Mouse (Mus musculus) liver (tissue): Measurements from ENCODE around the gene Mea1.

Experiments
- DNase-seq: peaks from one replicate; pipeline ENCODE4 v3.0.0-alpha.2; 2020; ENCODE audit warnings: mixed read lengths

Gene Mea1

GRCm38 (mm10) chr17:46706375-46707089, 27.9 kb downstream of the Mea1 start:
- no peak for DNase-seq

GRCm38 (mm10) chr17:46710959-46711597, 32.5 kb downstream of the Mea1 start, which contains the start of gene Pex6:
Gene Pex6, plus strand, starts transcription at chr17:46711463.
- DNase-seq: peak; percentile 90

DNA sequence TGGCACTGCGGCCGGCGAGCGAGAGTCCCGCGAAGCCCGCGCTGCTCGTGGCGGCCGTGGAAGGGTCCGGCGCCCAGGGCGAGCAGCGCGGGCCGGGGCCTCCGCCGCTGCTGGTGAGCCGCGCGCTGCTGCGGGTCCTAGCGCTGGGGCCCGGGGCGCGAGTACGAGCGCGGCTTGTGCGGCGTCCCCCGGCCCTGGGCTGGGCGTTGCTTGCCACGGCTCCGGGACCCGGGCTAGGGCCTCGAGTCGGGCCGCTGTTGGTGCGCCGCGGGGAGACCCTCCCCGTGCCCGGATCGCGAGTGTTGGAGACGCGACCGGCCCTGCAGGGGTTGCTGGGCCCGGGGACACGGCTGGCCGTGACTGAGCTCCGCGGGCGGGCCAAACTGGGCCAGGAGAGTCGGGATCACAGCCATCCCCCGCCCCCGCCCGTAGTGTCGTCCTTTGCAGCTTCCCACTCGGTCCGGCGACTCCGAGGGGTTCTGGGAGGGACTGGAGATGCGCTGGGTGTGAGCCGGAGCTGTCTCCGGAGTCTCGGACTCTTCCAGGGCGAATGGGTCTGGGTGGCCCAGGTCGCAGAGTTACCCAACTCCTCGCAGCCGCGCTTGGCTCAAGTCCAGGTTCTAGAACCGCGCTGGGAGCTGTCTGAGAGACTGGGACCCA, 33.1 kb downstream of the Mea1 start:
- peak; percentile 45 for DNase-seq

DNA sequence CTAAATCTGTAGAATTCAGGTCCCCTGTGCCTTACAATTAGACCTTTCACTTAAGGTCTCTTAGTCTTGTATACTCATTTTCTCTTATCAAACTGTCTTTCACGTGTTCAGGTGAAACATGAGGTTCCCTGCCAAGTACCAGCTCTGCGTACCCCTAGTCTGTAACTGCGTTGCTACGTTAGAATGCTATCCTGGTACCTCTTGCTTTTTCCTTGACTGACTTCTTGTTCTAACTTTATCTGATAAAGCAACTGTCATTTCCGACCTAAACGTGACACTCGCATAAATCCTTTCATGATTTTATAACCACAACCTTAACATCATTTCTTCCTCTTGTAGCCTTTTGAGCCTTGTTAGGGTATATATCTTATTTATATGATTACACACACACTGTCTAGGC, 33.8 kb downstream of the Mea1 start:
- no peak for DNase-seq

DNA sequence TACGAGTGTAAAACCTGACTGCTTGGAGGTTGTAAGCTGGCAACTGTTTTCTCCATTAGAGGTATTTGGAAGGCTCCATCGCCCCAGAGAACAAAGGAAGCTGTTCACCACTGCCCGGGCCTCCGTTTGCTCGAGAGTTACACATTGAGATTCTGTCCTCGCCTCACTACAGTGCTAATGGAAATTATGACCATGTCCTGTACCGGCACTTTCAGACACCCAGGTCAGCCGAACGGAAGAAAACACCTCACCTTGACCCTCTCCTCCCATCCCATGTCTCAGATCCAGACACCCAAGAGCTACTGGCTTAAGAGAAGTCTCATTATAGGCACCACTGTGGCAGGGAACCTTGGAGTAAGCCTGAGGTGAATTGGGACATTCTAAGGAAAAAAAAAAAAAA, 35.3 kb downstream of the Mea1 start:
- DNase-seq: no peak

GRCm38 (mm10) chr17:46714756-46715481, 36.3 kb downstream of the Mea1 start:
- no peak for DNase-seq

DNA sequence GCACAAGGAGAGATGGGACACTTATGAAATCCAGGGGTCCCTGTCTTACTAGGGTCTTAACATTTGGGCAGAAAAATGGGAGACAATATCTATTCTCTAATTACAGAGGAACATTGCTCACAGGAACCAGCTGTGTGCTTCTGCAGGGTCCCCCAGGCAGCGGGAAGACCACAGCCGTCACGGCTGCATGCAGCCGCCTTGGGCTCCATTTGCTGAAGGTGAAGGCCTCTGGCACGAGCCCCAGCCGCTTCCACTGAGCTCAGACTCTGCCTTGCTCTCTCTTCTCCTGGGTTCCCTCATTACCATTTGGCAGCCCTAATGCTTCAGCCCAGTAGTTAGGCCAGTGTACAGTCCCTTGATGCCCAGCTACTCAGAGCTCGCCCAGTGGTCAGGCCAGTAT, 42.5 kb downstream of the Mea1 start:
- DNase-seq: no peak

DNA sequence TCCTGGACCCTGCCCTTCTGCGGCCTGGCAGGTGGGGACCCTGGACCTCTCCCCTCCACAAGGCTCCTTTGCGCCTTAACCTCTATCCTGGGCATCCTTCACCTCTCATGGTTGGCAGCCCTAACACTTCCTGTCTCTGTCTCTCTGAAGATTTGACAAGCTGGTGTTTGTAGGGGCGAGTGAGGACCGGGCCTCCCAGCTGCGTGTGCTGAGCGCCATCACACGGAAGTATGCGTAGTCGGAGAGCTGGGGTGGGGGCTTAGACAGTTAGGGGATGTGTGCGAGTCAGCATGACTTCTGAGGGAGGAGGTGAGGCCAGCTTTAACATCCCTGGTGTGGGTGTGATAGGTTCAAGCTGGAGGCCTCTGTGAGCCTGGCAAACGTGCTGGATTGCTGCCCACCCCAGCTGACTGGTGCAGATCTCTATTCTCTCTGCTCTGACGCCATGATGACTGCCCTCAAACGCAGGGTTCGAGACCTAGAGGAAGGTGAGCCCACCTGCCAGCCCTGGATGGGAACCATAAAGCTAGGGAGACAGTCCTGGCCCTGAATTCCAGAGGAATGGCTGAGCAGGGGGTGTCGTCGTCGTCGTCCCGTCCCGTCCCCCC, 46.0 kb downstream of the Mea1 start:
- DNase-seq: no peak

- peak; percentile 38 for DNase-seq
Observed at GRCm38 (mm10) chr17:46725273-46725672, 46.7 kb downstream of the Mea1 start.

DNA sequence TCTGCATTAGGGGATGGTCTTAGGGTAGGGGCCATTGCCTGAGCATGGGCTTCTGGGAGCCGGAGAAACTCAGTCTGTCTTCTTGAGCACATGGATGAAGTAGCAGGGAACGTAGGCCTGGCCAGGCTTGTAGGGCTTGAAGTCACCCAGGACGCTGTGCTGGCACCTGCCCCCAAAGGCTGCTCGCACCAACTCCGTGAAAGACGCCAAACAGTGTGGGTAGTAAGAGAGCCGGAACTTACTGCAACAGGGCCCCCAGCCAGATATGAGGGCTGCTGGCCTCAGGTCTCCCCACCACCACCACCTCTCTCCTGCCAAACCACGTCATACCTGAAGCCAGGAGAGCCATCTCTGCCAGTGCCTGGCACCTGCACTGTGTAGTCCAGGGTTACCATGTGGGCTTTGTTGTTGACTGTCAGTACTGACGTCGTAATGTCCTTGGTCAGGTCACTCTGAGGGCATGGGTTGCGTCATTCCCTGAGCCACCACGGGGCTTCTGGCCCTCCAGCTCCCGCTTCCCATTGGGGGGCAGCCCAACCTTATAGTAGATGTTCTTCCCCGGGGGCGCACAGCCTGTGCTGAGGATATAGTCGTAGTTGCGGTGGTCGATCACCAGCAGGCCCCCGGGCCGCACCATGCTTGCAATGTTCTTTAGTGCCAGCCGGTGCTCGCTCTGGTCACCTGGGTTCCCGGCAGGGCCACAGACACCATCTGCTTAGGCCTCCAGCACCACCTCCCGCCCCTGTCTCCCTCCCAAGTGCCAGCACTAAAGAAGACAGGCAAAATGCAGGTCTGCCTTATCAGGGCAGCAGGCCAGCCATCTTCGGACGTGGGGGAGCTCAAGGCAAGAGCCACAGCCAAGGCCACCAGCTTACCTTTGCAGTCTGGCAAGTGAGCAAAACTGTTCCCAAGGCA, 47.4 kb downstream of the Mea1 start:
- DNase-seq: no peak

DNA sequence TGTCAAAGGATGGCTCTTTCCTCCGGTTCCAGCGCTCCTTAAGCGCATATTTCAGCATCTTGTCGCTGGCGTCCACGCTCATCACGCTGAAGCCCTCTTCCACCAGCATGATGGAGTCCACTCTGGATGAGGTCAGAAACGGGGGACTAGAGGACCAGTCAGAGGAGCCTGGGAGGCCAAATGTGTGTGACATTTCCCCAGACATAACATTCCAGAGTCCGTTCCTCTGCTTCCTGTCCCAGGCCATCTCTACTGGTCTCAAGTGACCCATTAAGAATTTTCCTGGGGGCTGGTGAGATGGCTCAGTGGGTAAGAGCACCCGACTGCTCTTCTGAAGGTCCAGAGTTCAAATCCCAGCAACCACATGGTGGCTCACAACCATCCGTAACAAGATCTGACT, 48.7 kb downstream of the Mea1 start:
- no peak for DNase-seq

DNA sequence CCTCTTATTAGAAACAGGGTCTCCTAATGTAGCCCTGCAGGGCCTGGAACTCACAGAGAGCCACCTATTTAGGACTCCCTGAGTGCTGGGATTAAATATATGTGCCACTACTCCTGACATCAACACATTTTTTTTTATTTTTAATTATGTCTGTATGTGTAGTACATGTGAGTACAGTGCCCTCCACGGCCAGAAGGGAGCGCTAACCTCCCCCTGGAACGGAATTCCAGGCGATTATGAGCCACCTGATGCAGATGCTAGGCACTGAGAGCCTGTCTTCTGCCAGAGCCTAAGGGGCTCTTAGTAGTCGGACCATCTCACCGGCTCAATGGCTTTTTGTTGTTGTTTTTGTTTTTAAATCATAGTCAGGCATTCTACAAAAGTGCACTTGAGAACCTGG, 49.4 kb downstream of the Mea1 start:
- no peak for DNase-seq

DNA sequence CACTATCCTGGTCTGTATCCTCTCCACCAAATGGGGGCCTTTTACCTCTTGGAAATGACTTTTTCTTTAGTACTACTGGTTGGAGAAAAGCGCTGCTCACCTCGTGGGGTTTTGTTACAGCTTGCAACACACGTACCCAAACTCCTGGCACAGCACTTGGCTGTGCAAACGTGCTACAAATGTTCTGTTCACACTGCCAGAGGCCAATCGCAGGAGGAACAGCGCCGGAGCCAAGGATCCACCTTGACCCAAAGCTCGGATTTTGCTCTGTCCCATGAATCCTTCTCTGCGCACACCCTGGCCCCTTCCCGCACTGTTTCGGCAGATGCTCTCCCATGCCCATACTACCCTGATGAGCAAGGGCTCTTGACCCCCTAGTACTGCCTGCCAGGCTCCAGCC, 49.9 kb downstream of the Mea1 start:
- DNase-seq: no peak

GRCm38 (mm10) chr17:46728904-46729318, 50.3 kb downstream of the Mea1 start, which contains the start of gene Gnmt:
Gene Gnmt, minus strand, starts transcription at chr17:46729168.
- peak; percentile 46 for DNase-seq
